Mouse (Mus musculus) forebrain, embryonic 16.5 days (tissue): ENCODE data around the gene Obscn. TPM values are rescaled to one million over a fixed set of nuclear protein-coding genes. Genes with fewer than 3 reads are reported as not detected.

ENCODE experiments used
- ATAC-seq: fragments of 200-750 bp; cut with Nextera tagmentation; 2 replicates; pipeline ENCODE4 v1.8.0; 2017; ENCODE audit warnings: mild to moderate bottlenecking, moderate library complexity
- H3K27ac ChIP-seq: fragments of 300-500 bp; sonication (generic); 2 replicates; pipeline ENCODE4 v1.5.1; 2014; ENCODE audit warnings: low read length, control low read depth
- H3K27me3 ChIP-seq: fragments of 300-500 bp; sonication (generic); replicated peaks from 2 replicates; pipeline ENCODE4 v1.6.1; 2014; ENCODE audit warnings: low read length; ENCODE audit not compliant: control insufficient read depth, insufficient read depth
- H3K36me3 ChIP-seq: fragments of 300-500 bp; sonication (generic); 2 replicates; pipeline ENCODE4 v1.6.1; 2014; ENCODE audit not compliant: control insufficient read depth, insufficient read depth
- H3K4me1 ChIP-seq: fragments of 300-500 bp; sonication (generic); replicated peaks from 2 replicates; pipeline ENCODE4 v1.6.1; 2014; ENCODE audit warnings: low read length; ENCODE audit not compliant: control insufficient read depth, insufficient read depth
- H3K4me2 ChIP-seq: fragments of 300-500 bp; sonication (generic); 2 replicates; pipeline ENCODE4 v1.6.1; 2014; ENCODE audit warnings: mild to moderate bottlenecking, low read length, control low read depth
- H3K4me3 ChIP-seq: fragments of 300-500 bp; sonication (generic); replicated peaks from 2 replicates; pipeline ENCODE4 v1.5.1; 2014; ENCODE audit warnings: mild to moderate bottlenecking, low read length, control low read depth
- H3K9ac ChIP-seq: fragments of 300-500 bp; sonication (generic); replicated peaks from 2 replicates; pipeline ENCODE4 v1.6.1; 2014; ENCODE audit warnings: low read depth, low read length, control low read depth
- H3K9me3 ChIP-seq: fragments of 300-500 bp; sonication (generic); 2 replicates; pipeline ENCODE4 v1.6.1; 2016; ENCODE audit warnings: low read length; ENCODE audit not compliant: control insufficient read depth
- WGBS: fragments of 180-500 bp; shearing (Covaris S2); extraction: QIAGEN DNeasy Blood & Tissue Kit; methylation state at CpG from one replicate; pipeline ENCODE4 v1.1.7; 2014; 5-methylcytosine and 5-hydroxymethylcytosine counted together
- polyA plus RNA-seq: library from polyadenylated mRNA; unstranded; fragments of >200 nt; fragmentation: Nextera tagmentation; extraction: Ambion mirVana; gene quantifications from 2 replicates; pipeline ENCODE4 v1.2.1, GENCODE M21; 2015

Gene Obscn
- polyA plus RNA-seq, 1 experiment from 2014 or later = 0.25 TPM

DNA sequence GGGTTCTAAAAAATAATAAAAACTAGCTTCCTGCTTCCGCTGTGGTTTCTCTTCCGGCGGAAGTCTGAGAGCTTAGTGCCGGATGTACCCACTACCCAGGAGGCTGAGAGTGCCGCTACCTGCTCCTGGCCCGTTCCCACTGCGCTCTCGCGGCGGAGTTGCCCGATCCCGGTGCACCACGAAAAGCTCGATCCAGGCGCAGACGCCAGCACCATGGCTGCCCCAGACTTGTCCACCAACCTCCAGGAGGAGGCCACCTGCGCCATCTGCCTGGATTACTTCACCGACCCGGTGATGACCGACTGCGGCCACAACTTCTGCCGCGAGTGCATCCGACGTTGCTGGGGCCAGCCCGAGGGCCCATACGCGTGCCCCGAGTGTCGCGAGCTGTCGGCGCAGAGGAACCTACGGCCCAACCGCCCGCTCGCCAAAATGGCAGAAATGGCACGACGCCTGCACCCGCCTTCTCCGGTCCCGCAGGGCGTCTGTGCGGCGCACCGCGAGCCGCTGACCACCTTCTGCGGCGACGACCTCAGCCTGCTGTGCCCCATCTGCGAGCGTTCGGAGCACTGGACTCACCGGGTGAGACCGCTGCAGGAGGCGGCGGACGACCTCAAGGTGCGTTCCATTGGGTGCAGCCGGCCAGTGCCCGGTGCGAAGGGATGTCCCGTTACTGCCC, 158.0 kb downstream of the Obscn start, which contains the start of gene Trim11:
TSS of gene Trim11 (plus strand) at position 67 of the 679 bp plus-strand sequence.
- H3K27ac ChIP-seq = peak within 1 kb of the TSS; percentile 81
- peak within 1 kb of the TSS; percentile 94 for H3K4me2 ChIP-seq
- no peaks in the 10 kb centered on the region for H3K27me3 ChIP-seq
- H3K4me3 ChIP-seq = peak within 1 kb of the TSS; percentile 88
- peaks cover 7% of the 10 kb centered on the region for H3K36me3 ChIP-seq
- H3K4me1 ChIP-seq = peaks cover 42% of the 10 kb centered on the region
- peak; percentile 89 for ATAC-seq
- peak within 1 kb of the TSS; percentile 91 for H3K9ac ChIP-seq
- under 1% methylated on average over 64 of the region's 64 CpGs for WGBS
- H3K9me3 ChIP-seq = no peaks in the 10 kb centered on the region

DNA sequence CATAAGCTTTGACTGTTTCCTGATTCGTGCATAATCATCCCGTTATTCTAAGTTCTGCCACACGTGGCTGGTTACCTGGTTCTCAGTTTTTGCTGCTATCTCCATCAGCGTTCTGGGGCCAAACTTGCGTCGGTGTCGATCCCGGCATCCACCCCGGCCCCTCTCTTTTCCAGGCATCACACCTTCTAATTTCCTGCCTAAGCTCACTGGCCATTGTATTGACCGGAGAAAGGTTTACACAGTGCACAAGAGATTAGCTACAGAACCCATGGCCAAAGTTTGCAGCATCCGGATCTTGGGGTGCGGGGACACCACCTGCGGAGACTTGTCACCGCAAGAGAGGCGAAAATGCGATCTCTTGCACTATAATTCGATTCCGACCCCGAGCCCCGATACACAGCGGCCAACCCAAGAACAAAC, 158.6 kb downstream of the Obscn start:
- Histone ChIP-seq H3K9me3 (no peaks in the 10 kb centered on the region), H3K4me3 (peak overlapping the region; percentile 88), H3K4me1 (peaks cover 42% of the 10 kb centered on the region), H3K27ac (peak overlapping the region; percentile 81), H3K4me2 (peak overlapping the region; percentile 94), H3K9ac (peak overlapping the region; percentile 91), H3K27me3 (no peaks in the 10 kb centered on the region), H3K36me3 (peaks cover 6% of the 10 kb centered on the region)
- peak; percentile 26 for ATAC-seq
- whole genome bisulfite sequencing = under 1% methylated on average over 21 of the region's 21 CpGs

DNA sequence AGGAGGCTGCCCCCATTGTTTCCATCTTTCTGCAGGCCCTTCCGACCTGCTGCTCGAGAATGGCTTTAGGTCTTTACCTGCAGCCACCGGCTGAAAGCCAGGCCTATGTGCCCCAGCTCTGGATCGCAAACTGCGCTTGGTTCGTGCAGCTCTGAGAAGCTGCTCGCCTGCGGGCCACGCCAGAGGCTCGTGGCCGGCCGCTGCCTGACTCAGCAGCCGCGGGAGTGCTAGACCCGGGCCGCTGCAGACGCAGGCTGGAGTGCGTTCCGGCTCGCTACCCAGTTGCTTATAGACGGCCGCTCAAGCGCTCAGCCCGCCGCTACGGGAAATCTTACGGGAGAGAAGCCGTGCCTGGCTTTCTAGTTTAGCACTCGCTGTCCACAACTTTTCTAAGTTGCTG, 159.1 kb downstream of the Obscn start:
- H3K36me3 ChIP-seq = peaks cover under 1% of the 10 kb centered on the region; the same call in 1 of the 2 replicates

GRCm38 (mm10) chr11:58974414-58974813, 161.8 kb downstream of the Obscn start:
- no peak for ATAC-seq
- no peak overlapping the region for H3K4me2 ChIP-seq
- peaks cover 25% of the 10 kb centered on the region for H3K4me1 ChIP-seq
- 0 out of 2 replicates have a peak, but pooled peaks cover 5% of the 10 kb centered on the region for H3K36me3 ChIP-seq
- 85% methylated on average over 3 of the region's 3 CpGs for WGBS
- no peaks in the 10 kb centered on the region for H3K9me3 ChIP-seq
- no peaks in the 10 kb centered on the region for H3K27me3 ChIP-seq
- no peak overlapping the region for H3K27ac ChIP-seq
- H3K9ac ChIP-seq = no peak overlapping the region
- no peak overlapping the region for H3K4me3 ChIP-seq

More for the DNA sequence above, 159.1 kb downstream of the Obscn start:
- Histone ChIP-seq H3K9me3 (no peaks in the 10 kb centered on the region), H3K4me2 (peak overlapping the region; percentile 94), H3K27me3 (no peaks in the 10 kb centered on the region), H3K27ac (peak overlapping the region; percentile 81), H3K4me3 (peak overlapping the region; percentile 88), H3K4me1 (peaks cover 42% of the 10 kb centered on the region), H3K9ac (peak overlapping the region; percentile 91)
- no peak for ATAC-seq
- under 1% methylated on average over 29 of the region's 29 CpGs for WGBS

DNA sequence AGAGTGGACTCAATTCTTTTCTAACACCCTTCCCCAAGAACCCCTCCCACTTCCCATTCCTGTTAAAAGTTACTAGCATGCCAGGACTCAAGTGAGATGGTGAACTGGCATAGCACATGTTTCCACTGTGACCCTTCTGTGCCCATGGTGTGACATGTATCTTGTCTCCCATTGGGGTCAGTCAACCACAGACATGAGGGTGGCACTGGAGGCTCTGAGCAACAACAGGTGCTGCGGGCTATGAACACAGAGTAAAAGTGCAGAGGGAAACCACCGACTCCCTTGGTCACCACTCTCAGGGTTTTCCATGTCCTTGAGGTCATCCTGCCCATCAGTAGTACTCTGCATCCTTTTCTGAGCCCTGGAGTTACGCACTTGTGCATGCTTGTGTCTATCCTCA, 164.4 kb downstream of the Obscn start:
- Histone ChIP-seq H3K27me3 (no peaks in the 10 kb centered on the region), H3K9ac (no peak overlapping the region), H3K36me3 (0 out of 2 replicates have a peak, but pooled peaks cover 5% of the 10 kb centered on the region), H3K27ac (no peak overlapping the region), H3K4me1 (peaks cover 11% of the 10 kb centered on the region), H3K9me3 (no peaks in the 10 kb centered on the region), H3K4me3 (no peak overlapping the region), H3K4me2 (no peak overlapping the region)
- ATAC-seq = no peak
- WGBS = 95% methylated on average over 3 of the region's 3 CpGs

DNA sequence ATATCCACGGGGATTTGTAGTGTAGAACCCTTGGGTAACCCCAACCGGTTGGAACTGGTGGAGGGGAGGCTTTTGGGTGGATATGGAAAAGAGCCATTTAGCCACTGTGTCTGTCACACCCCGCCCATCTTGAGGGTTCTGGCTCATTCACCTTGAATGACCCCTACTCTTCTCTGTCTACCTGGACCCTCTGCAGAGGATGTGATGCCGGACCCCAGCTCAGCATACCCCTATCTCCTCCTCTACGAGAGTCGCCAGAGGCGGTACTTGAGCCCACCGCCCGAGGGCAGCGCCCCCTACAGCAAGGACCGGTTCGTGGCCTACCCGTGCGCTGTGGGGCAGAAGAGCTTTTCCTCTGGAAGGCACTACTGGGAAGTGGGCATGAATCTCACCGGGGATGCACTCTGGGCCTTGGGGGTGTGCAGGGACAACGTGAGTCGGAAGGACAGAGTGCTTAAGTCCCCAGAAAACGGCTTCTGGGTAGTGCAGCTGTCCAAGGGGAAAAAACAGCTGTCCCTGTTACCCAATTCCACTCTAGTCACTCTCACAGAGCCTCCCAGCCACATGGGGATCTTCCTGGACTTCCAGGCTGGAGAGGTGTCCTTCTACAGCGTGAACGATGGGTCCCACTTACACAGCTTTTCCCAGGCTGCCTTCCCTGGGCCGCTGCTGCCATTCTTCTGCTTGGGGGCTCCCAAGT, 165.2 kb downstream of the Obscn start:
- Histone ChIP-seq H3K27ac (no peak overlapping the region), H3K4me1 (peaks cover 10% of the 10 kb centered on the region), H3K4me2 (no peak overlapping the region), H3K4me3 (no peak overlapping the region), H3K9me3 (no peaks in the 10 kb centered on the region), H3K27me3 (no peaks in the 10 kb centered on the region), H3K9ac (no peak overlapping the region), H3K36me3 (0 out of 2 replicates have a peak, but pooled peaks cover 5% of the 10 kb centered on the region)
- WGBS = 88% methylated on average over 21 of the region's 21 CpGs
- ATAC-seq = no peak

- Histone ChIP-seq H3K27ac (no peak overlapping the region), H3K9me3 (no peaks in the 10 kb centered on the region), H3K27me3 (no peaks in the 10 kb centered on the region), H3K4me1 (0 out of 2 replicates have a peak, but pooled peaks cover 2% of the 10 kb centered on the region), H3K4me3 (no peak overlapping the region), H3K4me2 (no peak overlapping the region), H3K9ac (no peak overlapping the region), H3K36me3 (0 out of 2 replicates have a peak, but pooled peaks cover 5% of the 10 kb centered on the region)
- ATAC-seq = no peak
- 77% methylated on average over 6 of the region's 6 CpGs for WGBS
These were observed 166.5 kb downstream of the Obscn start for GRCm38 (mm10) chr11:58969659-58970058.

- H3K9ac ChIP-seq = no peak overlapping the region
- WGBS = 82% methylated on average over 8 of the region's 8 CpGs
- H3K4me1 ChIP-seq = 0 out of 2 replicates have a peak, but pooled peaks cover 2% of the 10 kb centered on the region
- H3K36me3 ChIP-seq = 0 out of 2 replicates have a peak, but pooled peaks cover 5% of the 10 kb centered on the region
- H3K4me2 ChIP-seq = no peak overlapping the region
- no peaks in the 10 kb centered on the region for H3K27me3 ChIP-seq
- ATAC-seq = no peak
- no peak overlapping the region for H3K27ac ChIP-seq
- no peaks in the 10 kb centered on the region for H3K9me3 ChIP-seq
- no peak overlapping the region for H3K4me3 ChIP-seq
These were observed 167.2 kb downstream of the Obscn start for GRCm38 (mm10) chr11:58969027-58969426.

- no peaks in the 10 kb centered on the region for H3K27me3 ChIP-seq
- H3K4me2 ChIP-seq = no peak overlapping the region
- 0 out of 2 replicates have a peak, but pooled peaks cover 5% of the 10 kb centered on the region for H3K36me3 ChIP-seq
- H3K4me1 ChIP-seq = 0 out of 2 replicates have a peak, but pooled peaks cover 3% of the 10 kb centered on the region
- H3K4me3 ChIP-seq = no peak overlapping the region
- no peak for ATAC-seq
- H3K27ac ChIP-seq = no peak overlapping the region
- no peak overlapping the region for H3K9ac ChIP-seq
- 86% methylated on average over 7 of the region's 7 CpGs for WGBS
- H3K9me3 ChIP-seq = no peaks in the 10 kb centered on the region
These were observed 167.7 kb downstream of the Obscn start for GRCm38 (mm10) chr11:58968551-58968950.
